In the genomic region with DNA sequence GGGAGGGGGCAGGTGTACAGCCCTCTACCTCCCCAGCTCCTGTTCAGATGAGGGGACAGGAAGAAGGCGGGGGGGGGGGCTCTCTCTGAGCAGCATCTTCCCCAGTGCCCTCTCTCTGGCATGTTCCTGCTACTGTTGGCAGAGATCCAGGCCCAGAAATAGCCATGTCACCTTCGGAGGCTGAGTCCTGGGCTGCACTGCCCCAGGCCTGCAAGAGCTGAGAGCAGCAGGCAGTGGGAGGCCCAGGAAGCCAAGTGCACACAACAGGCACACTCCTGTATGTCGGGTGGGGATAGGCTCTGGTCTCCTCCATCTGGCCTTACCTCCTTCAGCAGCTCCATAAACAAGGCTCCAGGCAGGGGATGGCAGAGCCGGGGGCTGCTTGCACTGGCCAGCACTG, we compare ENCODE assay signal across 9 mouse cellular contexts. TPM values are rescaled to one million over a fixed set of nuclear protein-coding genes. Genes with fewer than 3 reads are reported as not detected.
DNase-seq lines count a peak whose midpoint lies in the region; ATAC-seq lines count a peak whose summit lies in the region.
"Had no signal": no experiment of that assay in that cellular context is flagged by ENCODE, and none has a peak within 500 bp of the region (broad histone marks: within the 10 kb centered on the region; RNA-seq: fewer than 3 reads in every experiment).

No protein-coding gene starts in this region.

- no peak for DNase-seq in frontal cortex, postnatal 14 days (ENCODE audit: low spot score in 2 of 2)
- peak; percentile 67 for DNase-seq in adrenal gland, postnatal 14 days
- DNase-seq in urinary bladder, postnatal 4 days (ENCODE audit: low spot score in 2 of 2): no peak
- DNase-seq in testis, postnatal 10 days (ENCODE audit: low spot score): no peak
- no peak for DNase-seq in urinary bladder, adult 18-20 months (ENCODE audit: low spot score in 2 of 2)

- peak overlapping the region; percentile 75 for H3K9ac ChIP-seq in heart, embryonic 13.5 days
- H3K9ac ChIP-seq: limb, embryonic 15.5 days had no signal

- H3K9me3 ChIP-seq in heart, embryonic 13.5 days: no peaks in the 10 kb centered on the region
- H3K9me3 ChIP-seq: limb, embryonic 15.5 days had no signal

- 14% methylated on average over 4 of the region's 4 CpGs for WGBS in heart, embryonic 13.5 days

- ATAC-seq in frontal cortex, adult (ENCODE audit: low TSS enrichment): peak; percentile 51
- peak; percentile 56; the same call in 1 of the 2 replicates for ATAC-seq in heart, embryonic 13.5 days (ENCODE audit: extremely low read depth, insufficient number of reproducible peaks, low FRiP score, low TSS enrichment)
- ATAC-seq in megakaryocyte, adult 5-6 weeks (ENCODE audit: poor library complexity, severe bottlenecking): peak; percentile 11; the same call in 1 of the 2 replicates

- peaks cover 44% of the 10 kb centered on the region for H3K4me1 ChIP-seq in heart, embryonic 13.5 days

- H3K27me3 ChIP-seq in heart, embryonic 13.5 days (replicated peaks): 0 out of 2 replicates have a peak, but pooled peaks cover 25% of the 10 kb centered on the region

- no peak overlapping the region for H3K4me3 ChIP-seq in heart, embryonic 13.5 days
- H3K4me3 ChIP-seq: limb, embryonic 15.5 days had no signal

- peak overlapping the region; percentile 61 for H3K4me2 ChIP-seq in heart, embryonic 13.5 days
- H3K4me2 ChIP-seq: limb, embryonic 15.5 days had no signal

- H3K36me3 ChIP-seq in heart, embryonic 13.5 days: no peaks in the 10 kb centered on the region
- H3K36me3 ChIP-seq: limb, embryonic 15.5 days had no signal

- peak overlapping the region; percentile 98 for H3K27ac ChIP-seq in heart, embryonic 13.5 days (replicated peaks)
- H3K27ac ChIP-seq: limb, embryonic 15.5 days had no signal

RNA-seq across cellular contexts. Expression of a gene that starts 16.7 kb away (rescaled TPM):
- total RNA-seq in adrenal gland, postnatal 14 days (2021): 1.2 and 1.5 TPM in 2 replicates
- 1.1 and 1.4 TPM in 2 replicates for polyA plus RNA-seq in heart, embryonic 13.5 days (2015; fragmentation: Nextera tagmentation; extraction: Ambion mirVana)
- total RNA-seq in megakaryocyte, adult 5-6 weeks (2015): not detected in 2 replicates
- not detected in 2 replicates for total RNA-seq in megakaryocyte, adult 5-6 weeks (2017)
